Mouse (Mus musculus) forebrain, embryonic 11.5 days (tissue): Measurements from ENCODE around the gene Dirc2. TPM values are rescaled to one million over a fixed set of nuclear protein-coding genes. Genes with fewer than 3 reads are reported as not detected.
A peak's percentile ranks its signal among the peaks of the same experiment; 100 is the strongest.

Experiments
- ATAC-seq: fragments of 200-750 bp; cut with Nextera tagmentation; replicated peaks from 2 replicates; pipeline ENCODE4 v1.8.0; 2017; ENCODE audit warnings: moderate TSS enrichment; ENCODE audit not compliant: low FRiP score
- DNase-seq: peaks from one replicate; pipeline ENCODE4 v3.0.0-alpha.2; 2017; ENCODE audit warnings: low spot score
- H3K27ac ChIP-seq: fragments of 300-500 bp; sonication (generic); 2 replicates; pipeline ENCODE4 v1.5.1; 2014; ENCODE audit warnings: low read depth, low read length
- H3K27me3 ChIP-seq: fragments of 300-500 bp; sonication (generic); 2 replicates; pipeline ENCODE4 v1.6.1; 2014; ENCODE audit warnings: mild to moderate bottlenecking, low read length, mixed read lengths; ENCODE audit not compliant: control insufficient read depth, insufficient read depth
- H3K36me3 ChIP-seq: fragments of 300-500 bp; sonication (generic); 2 replicates; pipeline ENCODE4 v1.6.1; 2014; ENCODE audit warnings: mild to moderate bottlenecking, low read length, moderate library complexity, mixed read lengths; ENCODE audit not compliant: control insufficient read depth, insufficient read depth
- H3K4me1 ChIP-seq: fragments of 300-500 bp; sonication (generic); replicated peaks from 2 replicates; pipeline ENCODE4 v1.6.1; 2014; ENCODE audit warnings: low read length, mixed read lengths; ENCODE audit not compliant: control insufficient read depth, insufficient read depth
- H3K4me2 ChIP-seq: fragments of 300-500 bp; sonication (generic); 2 replicates; pipeline ENCODE4 v1.6.1; 2014; ENCODE audit warnings: low read depth, mild to moderate bottlenecking, low read length, moderate library complexity, mixed read lengths; ENCODE audit not compliant: severe bottlenecking
- H3K4me3 ChIP-seq: fragments of 300-500 bp; sonication (generic); 2 replicates; pipeline ENCODE4 v1.5.1; 2014; ENCODE audit warnings: low read depth, low read length
- H3K9ac ChIP-seq: fragments of 300-500 bp; sonication (generic); 2 replicates; pipeline ENCODE4 v1.6.1; 2014; ENCODE audit warnings: low read length
- H3K9me3 ChIP-seq: fragments of 300-500 bp; sonication (generic); 2 replicates; pipeline ENCODE4 v1.6.1; 2016; ENCODE audit warnings: low read length, mixed read lengths; ENCODE audit not compliant: control insufficient read depth
- WGBS: fragments of 180-500 bp; shearing (Covaris S2); extraction: QIAGEN DNeasy Blood & Tissue Kit; methylation state at CpG from one replicate; pipeline ENCODE4 v1.1.7; 2014; 5-methylcytosine and 5-hydroxymethylcytosine counted together
- polyA plus RNA-seq: library from polyadenylated mRNA; unstranded; fragments of >200 nt; fragmentation: Nextera tagmentation; extraction: Ambion mirVana; gene quantifications from 2 replicates; pipeline ENCODE4 v1.2.1, GENCODE M21; 2014

Dirc2 gene
- polyA plus RNA-seq: 13.9 and 16.2 TPM in 2 replicates

- under 1% methylated on average over 67 of the region's 78 CpGs for WGBS
- Histone ChIP-seq H3K27me3 (no peaks in the 10 kb centered on the region), H3K9me3 (no peaks in the 10 kb centered on the region), H3K36me3 (no peaks in the 10 kb centered on the region), H3K4me3 (peak within 1 kb of the TSS; percentile 87), H3K4me1 (no peaks in the 10 kb centered on the region; the same call in 1 of the 2 replicates), H3K27ac (no peak within 1 kb of the TSS), H3K9ac (peak within 1 kb of the TSS; percentile 84), H3K4me2 (peak within 1 kb of the TSS; percentile 79)
- DNase-seq: peak; percentile 88
- peak; percentile 91 for ATAC-seq
Observed at GRCm38 (mm10) chr16:35768785-35769642, at the start of gene Dirc2. Gene Dirc2 (minus strand): TSS chr16:35769356.

DNA sequence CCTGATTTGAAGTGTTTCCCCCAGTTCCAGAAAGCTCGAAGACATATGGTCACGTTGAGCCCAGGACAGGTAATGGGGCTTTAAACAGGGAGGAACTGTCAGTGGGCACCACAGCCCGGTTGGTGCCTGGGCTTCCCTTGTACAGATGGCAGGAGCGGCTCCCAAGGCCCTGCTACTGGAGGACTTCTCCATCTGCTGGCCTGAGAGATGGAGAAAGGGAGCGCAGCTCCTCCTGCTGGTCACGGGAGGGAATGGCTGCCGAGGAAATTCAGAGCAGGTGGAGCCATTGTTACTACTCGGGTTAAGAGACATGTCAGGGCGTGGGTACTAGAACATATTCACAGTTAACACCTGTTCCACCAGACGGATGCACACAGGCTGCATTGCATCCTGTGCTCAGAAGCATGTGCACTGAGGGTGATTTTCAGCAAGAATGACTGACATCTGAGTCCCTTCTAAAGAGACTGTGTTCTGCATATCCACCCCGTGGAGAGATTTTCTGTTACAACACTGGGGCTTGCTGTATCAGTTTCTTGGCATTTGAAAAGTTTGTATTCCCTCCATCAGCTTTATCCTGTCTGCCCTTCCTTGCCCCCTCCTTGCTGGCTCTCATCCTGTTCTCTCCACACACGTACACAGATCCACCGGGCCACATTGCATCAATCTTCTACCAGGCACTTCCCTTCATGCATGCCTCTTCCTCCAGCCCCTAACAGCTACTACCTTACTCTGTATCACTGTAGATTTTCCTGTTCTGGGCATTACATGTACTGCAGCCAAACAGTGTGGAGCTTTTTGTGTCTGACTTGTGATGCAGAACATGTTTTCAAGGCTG is 48.3 kb upstream of the Dirc2 start:
- no peak overlapping the region for H3K4me3 ChIP-seq
- DNase-seq (peak; percentile 90), ATAC-seq (peak; percentile 80)
- no peaks in the 10 kb centered on the region; the same call in 1 of the 2 replicates for H3K36me3 ChIP-seq
- H3K4me1 ChIP-seq: no peaks in the 10 kb centered on the region
- H3K27me3 ChIP-seq: no peaks in the 10 kb centered on the region
- no peak overlapping the region for H3K27ac ChIP-seq
- H3K9me3 ChIP-seq: no peaks in the 10 kb centered on the region
- WGBS: 41% methylated on average over 13 of the region's 13 CpGs
- no peak overlapping the region for H3K4me2 ChIP-seq
- no peak overlapping the region for H3K9ac ChIP-seq

DNA sequence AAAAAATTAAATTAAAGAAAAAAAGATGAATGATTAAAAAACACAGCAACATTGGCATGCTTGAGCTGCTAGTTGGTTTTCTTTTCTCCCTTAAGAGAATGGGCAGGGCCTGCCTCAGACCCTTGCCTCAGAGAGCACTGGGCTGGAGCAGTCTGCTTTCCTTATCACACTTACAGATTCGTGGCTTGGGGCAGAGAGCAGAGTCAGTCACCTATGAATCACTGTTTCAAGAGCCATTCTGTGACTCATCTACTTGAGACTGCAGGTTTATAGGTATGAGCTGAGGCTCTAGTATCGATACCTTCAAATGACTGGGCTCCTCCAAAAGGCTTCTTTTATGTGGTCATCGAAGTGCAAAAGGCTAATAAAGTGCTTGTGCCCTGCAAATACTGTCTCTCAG is 44.0 kb upstream of the Dirc2 start:
- 88% methylated on average over 3 of the region's 3 CpGs for WGBS
- H3K9me3 ChIP-seq: no peaks in the 10 kb centered on the region

DNA sequence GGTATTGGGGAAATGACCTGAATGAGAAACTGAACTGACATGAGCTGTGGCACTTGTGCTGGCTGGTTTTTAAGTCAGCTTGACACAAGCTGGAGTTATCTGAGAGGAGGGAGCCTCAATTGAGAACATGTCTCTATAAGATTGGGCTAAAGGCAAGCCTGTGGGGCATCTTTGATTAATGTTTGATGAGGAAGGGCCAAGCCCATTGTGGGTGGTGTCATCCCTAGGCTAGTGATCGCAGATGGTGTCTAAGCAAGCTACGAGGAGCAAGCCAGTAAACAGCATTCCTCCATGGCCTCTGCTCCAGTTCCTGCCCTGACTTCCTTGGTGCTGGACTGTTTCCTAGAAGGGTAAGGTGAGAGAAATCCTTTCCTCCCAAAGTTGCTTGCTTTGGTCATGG is 39.7 kb upstream of the Dirc2 start:
- 98% methylated on average over 2 of the region's 2 CpGs for WGBS
- Histone ChIP-seq H3K9me3 (no peaks in the 10 kb centered on the region), H3K4me2 (no peak overlapping the region), H3K9ac (no peak overlapping the region), H3K4me1 (no peaks in the 10 kb centered on the region), H3K36me3 (no peaks in the 10 kb centered on the region), H3K4me3 (no peak overlapping the region), H3K27ac (no peak overlapping the region), H3K27me3 (no peaks in the 10 kb centered on the region)
- ATAC-seq (no peak), DNase-seq (no peak)

More for the DNA sequence above, 44.0 kb upstream of the Dirc2 start:
- no peaks in the 10 kb centered on the region for H3K4me1 ChIP-seq
- no peak overlapping the region for H3K4me3 ChIP-seq
- ATAC-seq (no peak), DNase-seq (no peak)
- no peak overlapping the region for H3K27ac ChIP-seq
- no peak overlapping the region for H3K9ac ChIP-seq
- H3K4me2 ChIP-seq: no peak overlapping the region
- no peaks in the 10 kb centered on the region for H3K27me3 ChIP-seq
- H3K36me3 ChIP-seq: no peaks in the 10 kb centered on the region; the same call in 1 of the 2 replicates

DNA sequence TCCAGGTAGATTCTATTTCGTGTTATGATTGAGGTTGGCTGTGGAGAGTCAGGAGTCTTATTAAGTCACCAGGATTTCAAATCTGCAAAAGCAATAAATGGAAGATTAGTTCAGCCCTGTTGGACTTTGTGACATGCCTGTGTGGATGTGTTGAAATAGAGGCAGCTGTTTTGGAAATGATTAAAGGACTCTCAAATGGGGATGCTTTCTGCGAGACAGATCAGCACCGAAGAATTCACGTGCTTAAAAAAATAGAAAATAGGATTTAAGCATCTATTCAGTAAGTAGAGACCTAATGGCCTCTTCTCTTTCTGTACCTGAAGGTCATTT is 38.5 kb upstream of the Dirc2 start:
- no peak for DNase-seq

DNA sequence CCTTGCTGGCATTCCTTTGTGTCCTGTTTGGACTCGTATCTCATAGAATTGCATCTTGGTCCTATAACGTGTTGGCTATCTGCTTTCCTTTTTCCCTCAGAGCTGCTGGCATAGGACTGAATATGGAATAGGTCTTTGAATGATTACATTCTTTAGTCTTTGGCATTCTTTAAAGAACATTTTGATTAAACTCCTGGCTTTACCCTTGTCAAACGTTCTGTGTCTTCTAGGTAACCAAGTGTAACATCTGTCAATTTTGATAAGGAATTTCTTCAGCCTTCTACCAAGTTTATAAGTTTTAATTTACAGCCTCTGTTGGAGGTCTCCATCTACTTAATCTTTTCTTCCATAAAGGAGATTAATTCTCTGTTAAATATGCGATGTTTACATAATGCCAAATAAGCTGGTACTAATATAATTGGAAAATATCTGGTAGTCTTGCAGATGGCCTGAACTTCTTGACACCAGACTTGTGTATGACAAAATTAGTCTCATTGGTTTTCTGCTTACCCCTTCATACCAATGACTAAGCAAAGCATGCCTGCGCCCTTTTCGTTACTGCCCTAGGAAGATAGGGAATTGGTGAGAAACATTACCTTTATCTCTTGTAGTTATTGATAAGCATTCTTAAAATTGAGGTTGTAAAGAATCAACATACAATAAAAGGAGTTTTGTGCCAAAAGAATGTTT is 38.0 kb upstream of the Dirc2 start:
- H3K27ac ChIP-seq: no peak overlapping the region
- H3K36me3 ChIP-seq: no peaks in the 10 kb centered on the region; the same call in 1 of the 2 replicates
- DNase-seq: no peak
- no peak for ATAC-seq
- H3K9me3 ChIP-seq: no peaks in the 10 kb centered on the region
- no peak overlapping the region for H3K4me2 ChIP-seq
- no peaks in the 10 kb centered on the region for H3K4me1 ChIP-seq
- 91% methylated on average over 6 of the region's 6 CpGs for WGBS
- no peaks in the 10 kb centered on the region for H3K27me3 ChIP-seq
- no peak overlapping the region for H3K4me3 ChIP-seq
- H3K9ac ChIP-seq: no peak overlapping the region

More for the DNA sequence above, 38.5 kb upstream of the Dirc2 start:
- H3K4me1 ChIP-seq: no peaks in the 10 kb centered on the region
- no peak overlapping the region for H3K9ac ChIP-seq
- H3K27me3 ChIP-seq: no peaks in the 10 kb centered on the region
- no peaks in the 10 kb centered on the region for H3K36me3 ChIP-seq
- no peak overlapping the region for H3K27ac ChIP-seq
- 90% methylated on average over 4 of the region's 4 CpGs for WGBS
- H3K9me3 ChIP-seq: no peaks in the 10 kb centered on the region
- no peak for ATAC-seq
- no peak overlapping the region for H3K4me3 ChIP-seq
- no peak overlapping the region for H3K4me2 ChIP-seq

DNA sequence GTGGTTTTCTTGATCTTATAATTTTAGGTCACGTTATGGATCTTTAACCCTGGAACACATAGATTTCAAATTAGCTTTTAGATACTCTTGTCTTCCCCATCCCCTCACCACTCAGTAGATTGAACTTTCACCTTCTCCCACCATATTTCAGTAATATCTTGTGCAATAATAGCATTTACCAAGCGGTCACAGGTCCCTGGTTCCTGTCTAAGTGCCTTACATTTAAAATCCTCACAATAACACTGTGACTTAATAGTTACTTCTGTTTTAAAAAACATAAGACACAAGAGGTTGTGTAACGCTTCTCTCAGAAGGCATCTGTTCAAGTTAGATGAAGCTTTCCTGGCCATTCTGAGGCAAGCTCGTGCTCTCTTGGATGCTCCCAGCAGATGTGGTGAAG is 34.6 kb upstream of the Dirc2 start:
- H3K4me2 ChIP-seq: no peak overlapping the region
- DNase-seq (no peak), ATAC-seq (no peak)
- no peaks in the 10 kb centered on the region for H3K4me1 ChIP-seq
- WGBS: 96% methylated on average over 4 of the region's 4 CpGs
- no peak overlapping the region for H3K4me3 ChIP-seq
- H3K36me3 ChIP-seq: no peaks in the 10 kb centered on the region; the same call in 1 of the 2 replicates
- no peaks in the 10 kb centered on the region for H3K9me3 ChIP-seq
- H3K9ac ChIP-seq: no peak overlapping the region
- no peaks in the 10 kb centered on the region for H3K27me3 ChIP-seq
- no peak overlapping the region for H3K27ac ChIP-seq

- no peak overlapping the region for H3K9ac ChIP-seq
- H3K27ac ChIP-seq: no peak overlapping the region
- DNase-seq (no peak), ATAC-seq (no peak)
- 96% methylated on average over 7 of the region's 7 CpGs for WGBS
- no peaks in the 10 kb centered on the region for H3K9me3 ChIP-seq
- no peaks in the 10 kb centered on the region for H3K4me1 ChIP-seq
- H3K4me3 ChIP-seq: no peak overlapping the region
- no peak overlapping the region for H3K4me2 ChIP-seq
- no peaks in the 10 kb centered on the region; the same call in 1 of the 2 replicates for H3K36me3 ChIP-seq
- H3K27me3 ChIP-seq: no peaks in the 10 kb centered on the region
Observed at GRCm38 (mm10) chr16:35802163-35802562, 33.0 kb upstream of the Dirc2 start.
